Mouse (Mus musculus) brain, embryonic 14.5 days (tissue): ENCODE measurements around the gene Trnau1ap.

Experiments used
- CTCF ChIP-seq: fragments of 200-500 bp; IDR thresholded peaks from 2 replicates; pipeline ENCODE4 v1.5.1; 2012; ENCODE audit warnings: inconsistent platforms, mild to moderate bottlenecking, moderate library complexity, borderline replicate concordance; ENCODE audit not compliant: insufficient read depth, insufficient read length; ENCODE audit errors: extremely low read depth
- POLR2A ChIP-seq: fragments of 200-500 bp; IDR thresholded peaks from 2 replicates; pipeline ENCODE4 v1.6.1; 2012; ENCODE audit warnings: mild to moderate bottlenecking, inconsistent platforms, borderline replicate concordance; ENCODE audit not compliant: poor library complexity, insufficient read depth, insufficient read length, severe bottlenecking; ENCODE audit errors: extremely low read depth

DNA sequence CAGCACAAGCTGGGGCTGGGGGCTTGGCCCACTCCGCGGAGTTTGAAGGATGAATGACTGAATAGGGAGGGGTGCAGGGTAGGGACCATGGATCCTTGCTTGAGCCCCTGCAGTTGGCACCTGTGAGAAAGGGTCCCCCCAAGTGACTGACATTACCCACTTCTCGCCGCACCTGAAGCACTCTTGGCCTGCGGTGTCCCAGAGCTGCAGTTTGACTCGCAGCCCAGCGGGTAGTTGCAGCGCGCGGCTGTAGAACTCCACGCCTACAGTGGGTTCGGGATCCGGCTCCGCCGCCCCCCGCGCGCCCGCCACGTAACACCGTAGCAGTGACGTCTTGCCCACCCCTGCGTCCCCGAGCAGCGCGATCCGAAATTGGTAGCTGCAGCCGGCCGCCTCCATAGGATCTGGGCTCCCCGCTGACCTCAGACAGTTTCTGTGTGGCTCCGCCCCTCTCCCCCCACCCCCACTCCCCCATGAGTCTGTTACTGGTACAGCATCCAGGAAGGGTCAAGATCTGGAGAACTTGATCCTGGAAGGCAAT, 26.3 kb downstream of the Trnau1ap start, which contains the start of gene Rab42:
- no peak for TF ChIP-seq CTCF
- TF ChIP-seq POLR2A, result no peak
